Mouse (Mus musculus): ENCODE data around the gene Myo1e. TPM values are rescaled to one million over a fixed set of nuclear protein-coding genes. Genes with fewer than 3 reads are reported as not detected.
"Not testable (repeated sequence)": the region's sequence is repeated elsewhere in the genome, so short reads cannot be mapped to it uniquely, and the experiment has no call there.

The Myo1e gene
- polyA plus RNA-seq, 1 experiment, result 21.2 TPM

GRCm38 (mm10) chr9:70246427-70246826 lies 39.3 kb downstream of the Myo1e start:
- no peak for DNase-seq
- Histone ChIP-seq H3K4me1 (ENCODE audit: control insufficient read depth, insufficient read depth, low read length) (peaks cover 31% of the 10 kb centered on the region), H3K4me3 (replicated peaks; ENCODE audit: extremely low read depth, low read depth, low read length) (no peak overlapping the region)
- whole genome bisulfite sequencing, result 69% methylated on average over 10 of the region's 10 CpGs
- TF ChIP-seq CTCF (IDR thresholded peaks at IDR 0.05; ENCODE audit: insufficient read depth, low read length) (no peak), POLR2A (IDR thresholded peaks at IDR 0.05; ENCODE audit: borderline replicate concordance, extremely low read depth, low read depth, low read length) (no peak)

- Histone ChIP-seq H3K4me3 (replicated peaks; ENCODE audit: extremely low read depth, low read depth, low read length) (no peak overlapping the region), H3K4me1 (ENCODE audit: control insufficient read depth, insufficient read depth, low read length) (peaks cover 25% of the 10 kb centered on the region)
- no peak for DNase-seq
- WGBS, result 75% methylated on average over 6 of the region's 6 CpGs
- TF ChIP-seq POLR2A (IDR thresholded peaks at IDR 0.05; ENCODE audit: borderline replicate concordance, extremely low read depth, low read depth, low read length), result no peak
- TF ChIP-seq CTCF (IDR thresholded peaks at IDR 0.05; ENCODE audit: insufficient read depth, low read length), result no peak
Observed at GRCm38 (mm10) chr9:70248046-70248445, 40.9 kb downstream of the Myo1e start.

GRCm38 (mm10) chr9:70248826-70249225 lies 41.7 kb downstream of the Myo1e start:
- no peak for DNase-seq
- WGBS, result 56% methylated on average over 4 of the region's 4 CpGs
- H3K4me3 ChIP-seq (replicated peaks; ENCODE audit: extremely low read depth, low read depth, low read length), result no peak overlapping the region
- TF ChIP-seq POLR2A (IDR thresholded peaks at IDR 0.05; ENCODE audit: borderline replicate concordance, extremely low read depth, low read depth, low read length) (no peak), CTCF (IDR thresholded peaks at IDR 0.05; ENCODE audit: insufficient read depth, low read length) (no peak)
- H3K4me1 ChIP-seq (ENCODE audit: control insufficient read depth, insufficient read depth, low read length), result peaks cover 20% of the 10 kb centered on the region

GRCm38 (mm10) chr9:70249881-70250681 lies 42.9 kb downstream of the Myo1e start:
- H3K4me1 ChIP-seq (ENCODE audit: control insufficient read depth, insufficient read depth, low read length), result peaks cover 17% of the 10 kb centered on the region
- TF ChIP-seq CTCF (IDR thresholded peaks at IDR 0.05; ENCODE audit: insufficient read depth, low read length), result no peak
- no peak for TF ChIP-seq POLR2A (IDR thresholded peaks at IDR 0.05; ENCODE audit: borderline replicate concordance, extremely low read depth, low read depth, low read length)
- DNase-seq, result peak; percentile 74
- WGBS, result 26% methylated on average over 12 of the region's 12 CpGs
- H3K4me3 ChIP-seq (replicated peaks; ENCODE audit: extremely low read depth, low read depth, low read length), result no peak overlapping the region

- Histone ChIP-seq H3K4me3 (replicated peaks; ENCODE audit: extremely low read depth, low read depth, low read length) (no peak overlapping the region), H3K4me1 (ENCODE audit: control insufficient read depth, insufficient read depth, low read length) (peaks cover 14% of the 10 kb centered on the region)
- no peak for TF ChIP-seq POLR2A (IDR thresholded peaks at IDR 0.05; ENCODE audit: borderline replicate concordance, extremely low read depth, low read depth, low read length)
- no peak for TF ChIP-seq CTCF (IDR thresholded peaks at IDR 0.05; ENCODE audit: insufficient read depth, low read length)
- WGBS, result 79% methylated on average over 10 of the region's 10 CpGs
- no peak for DNase-seq
Observed at GRCm38 (mm10) chr9:70251441-70251985, 44.4 kb downstream of the Myo1e start.

GRCm38 (mm10) chr9:70253016-70253415 lies 45.9 kb downstream of the Myo1e start:
- Histone ChIP-seq H3K4me1 (ENCODE audit: control insufficient read depth, insufficient read depth, low read length) (peaks cover 19% of the 10 kb centered on the region), H3K4me3 (replicated peaks; ENCODE audit: extremely low read depth, low read depth, low read length) (no peak overlapping the region)
- WGBS, result 62% methylated on average over 1 of the region's 1 CpGs
- no peak for DNase-seq
- TF ChIP-seq POLR2A (IDR thresholded peaks at IDR 0.05; ENCODE audit: borderline replicate concordance, extremely low read depth, low read depth, low read length), result no peak

- H3K4me3 ChIP-seq (replicated peaks; ENCODE audit: extremely low read depth, low read depth, low read length), result no peak overlapping the region
- no peak for TF ChIP-seq CTCF (IDR thresholded peaks at IDR 0.05; ENCODE audit: insufficient read depth, low read length)
- H3K4me1 ChIP-seq (ENCODE audit: control insufficient read depth, insufficient read depth, low read length), result peaks cover 16% of the 10 kb centered on the region
- WGBS, result 39% methylated on average over 4 of the region's 4 CpGs
- no peak for DNase-seq
Observed at GRCm38 (mm10) chr9:70255005-70255404, 47.9 kb downstream of the Myo1e start.

GRCm38 (mm10) chr9:70256027-70256426 lies 48.9 kb downstream of the Myo1e start:
- H3K4me3 ChIP-seq (replicated peaks; ENCODE audit: extremely low read depth, low read depth, low read length); DNase-seq: not testable (repeated sequence)
- 98% methylated on average over 7 of the region's 7 CpGs for WGBS
- H3K4me1 ChIP-seq (ENCODE audit: control insufficient read depth, insufficient read depth, low read length), result peaks cover 14% of the 10 kb centered on the region

- H3K4me3 ChIP-seq (replicated peaks; ENCODE audit: extremely low read depth, low read depth, low read length), result no peak overlapping the region
- no peak for TF ChIP-seq CTCF (IDR thresholded peaks at IDR 0.05; ENCODE audit: insufficient read depth, low read length)
- TF ChIP-seq POLR2A (IDR thresholded peaks at IDR 0.05; ENCODE audit: borderline replicate concordance, extremely low read depth, low read depth, low read length), result no peak
- H3K4me1 ChIP-seq (ENCODE audit: control insufficient read depth, insufficient read depth, low read length), result peaks cover 21% of the 10 kb centered on the region
- no peak for DNase-seq
- 31% methylated on average over 13 of the region's 13 CpGs for WGBS
Observed at GRCm38 (mm10) chr9:70257289-70258101, 50.3 kb downstream of the Myo1e start.
